Mouse (Mus musculus) frontal cortex, postnatal 36 days (tissue): Measurements from ENCODE around the gene Tram2.

Source experiments
- DNase-seq, 2 experiments: peaks; one replicate each; pipeline ENCODE4 v3.0.0; 2022; ENCODE audit warnings: low spot score in 2 of 2

The Tram2 gene

GRCm38 (mm10) chr1:21014463-21014862 lies 64.6 kb downstream of the Tram2 start:
- peak in 1 of 2 experiments; percentile 27 for DNase-seq

GRCm38 (mm10) chr1:21010282-21010800 lies 68.7 kb downstream of the Tram2 start:
- no peak for DNase-seq

DNA sequence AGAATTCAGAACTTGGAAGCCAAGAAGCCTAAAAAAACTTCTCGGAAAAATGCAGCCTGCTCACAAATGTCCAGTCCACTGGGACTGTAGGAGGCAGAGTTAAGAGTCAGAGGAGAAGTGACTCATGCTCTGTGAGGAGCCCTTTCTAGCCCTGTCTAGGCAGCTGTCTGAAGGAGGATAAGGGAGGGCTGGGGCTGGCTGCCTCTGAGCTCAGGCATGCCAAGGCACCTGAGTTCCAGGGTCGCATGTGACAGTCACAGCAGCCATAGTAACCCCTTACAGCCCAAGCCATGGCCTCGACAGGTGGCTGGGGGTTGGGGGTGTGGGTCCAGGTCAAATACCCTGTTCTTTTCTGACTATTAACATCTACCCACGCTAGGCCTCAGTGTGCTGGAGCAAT lies 70.1 kb downstream of the Tram2 start:
- no peak for DNase-seq

DNA sequence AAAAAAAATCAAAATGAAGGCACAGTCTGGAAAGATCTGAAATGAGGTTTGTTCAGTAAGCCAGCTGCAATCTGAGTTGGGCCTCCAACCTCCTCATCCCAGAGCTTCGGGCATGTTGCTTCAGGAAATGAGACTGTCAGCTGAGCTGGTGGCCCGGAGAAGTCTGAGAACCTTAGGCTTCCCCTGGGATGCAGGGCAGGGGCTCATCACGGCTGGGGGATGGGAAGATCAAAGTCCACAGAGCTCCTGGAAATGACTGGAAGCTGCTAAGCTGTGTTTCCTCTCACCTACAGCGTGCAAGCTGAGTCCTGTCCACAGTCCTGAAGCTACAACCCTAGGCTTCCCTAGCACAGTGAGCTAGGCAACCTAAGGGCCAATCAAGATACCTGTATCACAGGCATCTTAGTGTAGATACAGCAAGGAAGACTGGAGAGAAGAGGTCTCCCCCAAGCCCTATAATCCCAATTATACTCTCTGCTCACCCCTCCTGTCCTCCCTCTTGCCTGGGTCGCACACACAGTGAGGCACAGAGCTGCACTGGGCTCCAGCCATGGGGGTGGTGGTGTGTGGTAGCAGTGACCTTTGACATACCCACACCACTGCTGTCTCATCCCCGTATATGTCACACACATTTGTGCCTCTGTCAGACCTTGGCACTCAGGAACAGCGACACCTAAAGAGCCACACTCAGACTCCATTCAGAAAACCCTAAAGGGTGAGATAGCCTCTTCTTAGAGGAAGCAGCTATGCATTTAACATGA lies 70.9 kb downstream of the Tram2 start:
- DNase-seq: no peak

GRCm38 (mm10) chr1:21006775-21007174 lies 72.3 kb downstream of the Tram2 start:
- no peak for DNase-seq

GRCm38 (mm10) chr1:21004596-21004995 lies 74.4 kb downstream of the Tram2 start:
- DNase-seq: no peak

- no peak for DNase-seq
Observed at GRCm38 (mm10) chr1:21002246-21003142, 76.5 kb downstream of the Tram2 start.

- DNase-seq: no peak
Observed at GRCm38 (mm10) chr1:20997881-20998389, 81.1 kb downstream of the Tram2 start.

DNA sequence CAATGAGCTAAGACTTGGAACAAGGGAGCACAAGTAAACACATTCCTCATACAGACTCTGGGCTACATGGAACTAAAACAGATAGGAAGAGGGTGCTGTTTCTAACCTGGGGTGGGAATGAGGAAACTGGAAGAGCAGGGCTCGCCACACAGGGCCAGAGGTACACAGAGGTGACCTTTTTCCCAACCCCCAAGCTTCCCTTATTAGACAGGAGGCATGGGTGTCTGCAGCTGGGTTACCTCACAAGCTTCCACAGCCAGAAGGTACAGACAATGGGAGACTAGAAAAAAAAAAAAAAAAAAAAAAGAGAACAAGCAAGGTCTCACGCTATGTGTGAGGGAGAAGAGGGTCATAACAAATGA lies 81.7 kb downstream of the Tram2 start:
- DNase-seq: no peak

DNA sequence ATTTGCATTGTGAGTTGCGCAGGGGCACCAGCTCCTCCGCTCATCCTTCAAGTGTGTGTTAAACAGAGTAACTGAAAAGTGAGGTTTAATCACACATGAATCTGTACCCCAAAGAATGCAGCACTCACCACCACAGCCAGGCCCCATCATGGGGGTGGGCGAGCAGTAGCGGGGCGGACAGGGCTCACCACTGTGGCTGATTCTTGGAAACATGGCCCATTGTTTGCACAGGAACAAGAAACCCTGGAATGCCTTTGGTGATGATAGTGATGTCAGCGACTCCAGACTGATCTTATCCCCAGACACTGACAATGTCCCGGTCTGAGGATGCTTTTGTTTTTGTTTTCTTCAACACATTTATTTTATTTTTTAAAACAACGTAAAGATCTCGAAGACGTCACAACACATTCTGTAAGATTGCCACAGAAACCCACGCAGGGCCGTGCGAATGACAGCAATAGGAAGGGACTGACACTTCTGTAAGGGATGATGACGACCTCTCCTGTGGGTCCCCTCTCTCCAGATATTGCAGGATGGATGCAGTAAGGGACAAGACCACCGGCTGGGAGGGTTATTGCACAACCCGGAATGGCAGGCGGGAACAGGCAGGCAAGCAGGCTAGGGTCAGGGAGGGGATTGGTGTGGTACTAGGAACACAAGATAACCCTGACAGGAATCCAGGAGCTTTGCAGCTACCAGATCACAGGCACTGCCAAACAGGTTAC lies 82.3 kb downstream of the Tram2 start:
- no peak for DNase-seq

DNA sequence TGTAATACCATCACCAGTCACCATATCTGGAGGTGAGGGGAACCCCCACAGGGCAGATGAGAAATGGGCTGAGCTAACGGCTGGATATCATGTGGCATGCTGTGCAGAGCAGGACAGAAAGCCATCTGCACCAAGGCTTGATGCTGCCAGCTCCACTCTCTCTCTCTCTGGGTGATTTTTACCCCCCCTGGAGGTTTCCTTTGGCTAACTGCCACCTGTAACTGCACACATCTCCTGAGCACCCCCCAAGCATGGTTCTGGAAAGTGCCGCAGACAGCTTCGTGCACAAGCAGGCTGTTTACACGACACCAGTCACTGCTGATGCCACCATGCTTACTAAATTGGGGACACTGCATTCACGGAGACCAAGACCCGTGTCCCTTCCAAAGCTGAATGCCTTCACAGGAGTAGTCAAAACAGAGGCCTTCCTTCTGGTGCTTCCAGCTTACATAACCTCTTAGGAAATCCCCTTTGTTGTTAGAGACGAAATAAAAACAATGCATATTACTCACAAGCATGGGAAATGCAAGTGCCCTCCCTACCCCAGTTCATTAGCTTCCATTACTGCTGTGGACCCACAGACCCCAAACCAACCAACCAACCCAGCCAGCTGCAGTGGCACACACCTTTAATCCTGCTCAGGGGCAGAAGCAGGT lies 83.6 kb downstream of the Tram2 start:
- no peak for DNase-seq

DNA sequence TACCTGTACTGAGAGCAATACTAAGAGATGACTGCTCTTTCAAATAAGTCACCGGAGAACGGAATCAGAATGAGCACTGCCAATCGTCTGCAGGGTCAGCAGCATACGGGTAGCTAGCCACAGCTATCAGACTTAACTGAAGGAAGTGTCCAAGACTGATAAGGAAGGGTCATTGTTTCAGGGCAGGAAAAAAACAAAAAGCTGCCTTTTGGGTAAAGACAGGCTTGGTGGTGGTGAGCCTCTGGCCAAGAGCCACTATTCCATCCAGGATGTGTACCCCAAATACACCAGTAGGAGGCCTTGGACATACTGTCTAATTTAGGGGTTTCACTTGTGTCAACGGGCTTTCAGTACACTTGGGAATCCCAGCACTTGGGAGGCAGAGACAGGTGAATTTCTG lies 84.7 kb downstream of the Tram2 start:
- DNase-seq: no peak

DNA sequence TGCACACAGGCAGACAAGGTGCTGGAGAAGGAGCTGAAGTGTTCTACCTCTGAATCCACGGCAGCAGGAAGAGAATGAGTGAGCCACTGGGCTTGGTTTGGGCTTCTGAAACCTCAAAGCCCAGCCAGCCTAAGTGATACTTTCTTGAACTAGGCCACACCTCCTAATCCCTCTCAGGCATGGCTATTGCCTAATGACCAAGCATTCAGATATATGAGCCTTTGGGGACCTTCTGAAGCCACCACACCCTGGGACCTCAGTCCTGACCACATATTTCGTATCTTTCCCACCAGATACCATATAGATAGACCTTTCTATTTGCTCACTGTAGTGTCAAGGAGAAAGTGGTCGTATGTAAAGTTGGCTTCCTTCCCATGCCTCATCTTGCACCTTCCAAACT lies 85.3 kb downstream of the Tram2 start:
- DNase-seq: no peak

GRCm38 (mm10) chr1:20989461-20990083 lies 89.5 kb downstream of the Tram2 start:
- DNase-seq: no peak

GRCm38 (mm10) chr1:20986378-20987056 lies 92.5 kb downstream of the Tram2 start:
- DNase-seq: no peak

- no peak for DNase-seq
Observed at GRCm38 (mm10) chr1:20984582-20984981, 94.4 kb downstream of the Tram2 start.

- no peak for DNase-seq
Observed at GRCm38 (mm10) chr1:20984103-20984502, 94.9 kb downstream of the Tram2 start.

GRCm38 (mm10) chr1:20981764-20982163 lies 97.3 kb downstream of the Tram2 start:
- no peak for DNase-seq

- DNase-seq: no peak
Observed at GRCm38 (mm10) chr1:20980553-20980952, 98.5 kb downstream of the Tram2 start.
